Mouse (Mus musculus) midbrain, embryonic 11.5 days (tissue): ENCODE data around the gene BC034090. TPM values are rescaled to one million over a fixed set of nuclear protein-coding genes. Genes with fewer than 3 reads are reported as not detected.
"Not testable (repeated sequence)": the region's sequence is repeated elsewhere in the genome, so short reads cannot be mapped to it uniquely, and the experiment has no call there.

ENCODE experiments used
- ATAC-seq: fragments of 200-750 bp; cut with Nextera tagmentation; 2 replicates; pipeline ENCODE4 v1.8.0; 2017; ENCODE audit warnings: moderate TSS enrichment, moderate library complexity; ENCODE audit not compliant: low FRiP score
- DNase-seq: peaks from one replicate; pipeline ENCODE4 v3.0.0; 2015; ENCODE audit warnings: low spot score; ENCODE audit errors: missing footprints
- H3K27ac ChIP-seq: fragments of 300-500 bp; sonication (generic); 2 replicates; pipeline ENCODE4 v1.5.1; 2014; ENCODE audit warnings: low read depth, low read length
- H3K27me3 ChIP-seq: fragments of 300-500 bp; sonication (generic); 2 replicates; pipeline ENCODE4 v1.6.1; 2014; ENCODE audit warnings: mild to moderate bottlenecking, low read length, moderate library complexity, mixed read lengths; ENCODE audit not compliant: control insufficient read depth, insufficient read depth
- H3K36me3 ChIP-seq: fragments of 300-500 bp; sonication (generic); 2 replicates; pipeline ENCODE4 v1.6.1; 2014; ENCODE audit warnings: mild to moderate bottlenecking, low read length, moderate library complexity, mixed read lengths; ENCODE audit not compliant: control insufficient read depth, insufficient read depth
- H3K4me1 ChIP-seq: fragments of 300-500 bp; sonication (generic); 2 replicates; pipeline ENCODE4 v1.6.1; 2014; ENCODE audit warnings: low read length; ENCODE audit not compliant: control insufficient read depth, insufficient read depth
- H3K4me2 ChIP-seq: fragments of 300-500 bp; sonication (generic); 2 replicates; pipeline ENCODE4 v1.6.1; 2014; ENCODE audit warnings: mild to moderate bottlenecking, moderate library complexity
- H3K4me3 ChIP-seq: fragments of 300-500 bp; sonication (generic); 2 replicates; pipeline ENCODE4 v1.5.1; 2014; ENCODE audit warnings: low read depth, low read length
- H3K9ac ChIP-seq: fragments of 300-500 bp; sonication (generic); 2 replicates; pipeline ENCODE4 v1.6.1; 2014; ENCODE audit warnings: low read length
- H3K9me3 ChIP-seq: fragments of 300-500 bp; sonication (generic); 2 replicates; pipeline ENCODE4 v1.6.1; 2016; ENCODE audit warnings: low read length; ENCODE audit not compliant: control insufficient read depth
- WGBS: fragments of 180-500 bp; shearing (Covaris S2); extraction: QIAGEN DNeasy Blood & Tissue Kit; methylation state at CpG from one replicate; pipeline ENCODE4 v1.1.7; 2014; 5-methylcytosine and 5-hydroxymethylcytosine counted together
- polyA plus RNA-seq: library from polyadenylated mRNA; unstranded; fragments of >200 nt; fragmentation: Nextera tagmentation; extraction: Ambion mirVana; gene quantifications from 2 replicates; pipeline ENCODE4 v1.2.1, GENCODE M21; 2014

The BC034090 gene
- polyA plus RNA-seq, 1 experiment from 2014 or later, result 2.7 TPM

DNA sequence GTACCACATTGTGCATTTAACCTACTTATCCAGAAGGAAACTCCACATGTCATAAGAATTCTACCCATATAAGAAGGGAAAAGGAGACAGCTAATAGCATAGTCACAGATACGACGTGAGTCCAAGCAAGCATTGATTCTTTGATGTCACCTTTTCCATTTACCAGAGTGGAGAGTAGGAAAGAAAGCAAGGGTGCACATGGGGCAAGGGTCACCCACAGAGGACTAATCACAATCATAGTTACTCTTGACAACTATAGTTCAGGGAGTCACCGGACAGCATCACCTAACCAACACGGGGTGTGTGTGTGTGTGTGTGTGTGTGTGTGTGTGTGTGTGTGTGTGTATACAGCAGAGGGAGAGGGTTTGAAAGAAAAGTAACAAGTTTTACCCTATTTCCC is 31.5 kb upstream of the BC034090 start:
- no peak overlapping the region for H3K4me3 ChIP-seq
- ATAC-seq (no peak), DNase-seq (peak; percentile 31)
- no peaks in the 10 kb centered on the region for H3K9me3 ChIP-seq
- H3K27me3 ChIP-seq, result no peaks in the 10 kb centered on the region
- no peaks in the 10 kb centered on the region for H3K36me3 ChIP-seq
- no peak overlapping the region for H3K4me2 ChIP-seq
- WGBS, result 81% methylated on average over 4 of the region's 4 CpGs
- H3K27ac ChIP-seq, result no peak overlapping the region
- no peaks in the 10 kb centered on the region for H3K4me1 ChIP-seq
- H3K9ac ChIP-seq, result no peak overlapping the region

DNA sequence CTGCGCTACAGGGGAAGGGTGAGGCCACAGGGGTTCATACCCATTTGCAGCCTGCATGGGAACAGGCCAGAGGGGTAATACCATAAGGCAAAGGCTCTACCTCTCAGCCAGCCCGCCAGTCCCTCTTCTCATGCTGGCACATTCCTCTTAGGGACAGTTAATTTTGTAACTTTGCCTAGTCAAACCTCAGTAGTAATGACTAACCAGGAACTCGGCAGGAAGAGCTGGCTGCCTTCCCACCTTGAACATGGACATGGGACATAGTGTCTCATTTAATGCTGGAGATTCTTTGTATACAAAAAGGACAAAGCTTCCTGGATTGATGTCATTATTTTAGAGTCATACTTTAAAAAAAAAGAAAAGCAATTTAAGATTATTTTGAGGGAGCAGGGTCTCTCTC is 30.7 kb upstream of the BC034090 start:
- 89% methylated on average over 3 of the region's 3 CpGs for WGBS
- no peaks in the 10 kb centered on the region for H3K4me1 ChIP-seq

DNA sequence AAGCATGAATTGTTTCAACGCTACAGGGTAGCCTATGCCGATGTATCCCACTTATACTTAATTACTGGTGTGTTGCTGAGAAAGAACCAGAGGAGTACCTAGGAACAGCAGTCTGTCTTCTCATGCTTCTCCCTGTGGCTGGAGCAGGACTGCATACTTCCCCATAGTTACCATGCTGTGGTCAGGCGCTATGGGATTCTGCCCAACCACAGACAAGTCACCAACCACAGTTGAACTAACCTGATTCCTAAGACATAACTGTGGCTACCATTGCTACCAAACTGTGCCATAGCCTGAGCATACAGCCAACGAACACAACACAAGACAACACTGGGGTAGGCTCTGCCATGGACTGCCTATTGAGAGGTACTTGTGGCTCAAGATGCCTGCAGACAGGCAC is 28.7 kb upstream of the BC034090 start:
- H3K4me1 ChIP-seq, result no peaks in the 10 kb centered on the region
- H3K27me3 ChIP-seq, result no peaks in the 10 kb centered on the region
- H3K9ac ChIP-seq, result no peak overlapping the region
- WGBS, result 90% methylated on average over 4 of the region's 4 CpGs
- H3K36me3 ChIP-seq, result no peaks in the 10 kb centered on the region
- H3K27ac ChIP-seq, result no peak overlapping the region
- ATAC-seq (no peak), DNase-seq (peak; percentile 45)
- H3K4me3 ChIP-seq, result no peak overlapping the region
- no peaks in the 10 kb centered on the region for H3K9me3 ChIP-seq
- no peak overlapping the region for H3K4me2 ChIP-seq

More for the DNA sequence above, 30.7 kb upstream of the BC034090 start:
- Histone ChIP-seq H3K36me3 (no peaks in the 10 kb centered on the region), H3K27me3 (no peaks in the 10 kb centered on the region), H3K9ac (no peak overlapping the region), H3K9me3 (no peaks in the 10 kb centered on the region), H3K27ac (no peak overlapping the region), H3K4me3 (no peak overlapping the region), H3K4me2 (no peak overlapping the region)
- no peak for ATAC-seq
- DNase-seq, result peak; percentile 35

DNA sequence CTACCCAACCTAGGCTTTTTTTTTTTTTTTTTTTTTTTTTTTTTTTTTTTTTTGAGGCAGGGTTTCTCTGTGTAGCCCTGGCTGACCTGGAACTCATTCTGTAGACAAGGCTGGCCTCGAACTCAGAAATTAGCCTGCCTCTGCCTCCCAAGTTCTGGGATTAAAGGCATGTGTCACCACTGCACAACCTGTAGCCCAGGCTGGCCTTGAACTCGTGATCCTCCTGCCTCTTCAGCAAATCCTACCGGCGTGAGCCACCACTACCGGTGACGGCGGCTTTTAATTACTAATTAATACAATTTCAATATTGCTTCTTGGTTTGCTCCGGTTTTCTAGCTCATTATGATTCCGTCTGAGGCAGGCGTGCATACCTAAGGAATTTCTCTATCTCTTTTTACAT is 18.3 kb upstream of the BC034090 start:
- H3K9ac ChIP-seq, H3K27me3 ChIP-seq, H3K27ac ChIP-seq, DNase-seq, H3K4me1 ChIP-seq, H3K36me3 ChIP-seq, H3K4me2 ChIP-seq, ATAC-seq, H3K4me3 ChIP-seq, H3K9me3 ChIP-seq: not testable (repeated sequence)
- WGBS, result 92% methylated on average over 10 of the region's 10 CpGs

DNA sequence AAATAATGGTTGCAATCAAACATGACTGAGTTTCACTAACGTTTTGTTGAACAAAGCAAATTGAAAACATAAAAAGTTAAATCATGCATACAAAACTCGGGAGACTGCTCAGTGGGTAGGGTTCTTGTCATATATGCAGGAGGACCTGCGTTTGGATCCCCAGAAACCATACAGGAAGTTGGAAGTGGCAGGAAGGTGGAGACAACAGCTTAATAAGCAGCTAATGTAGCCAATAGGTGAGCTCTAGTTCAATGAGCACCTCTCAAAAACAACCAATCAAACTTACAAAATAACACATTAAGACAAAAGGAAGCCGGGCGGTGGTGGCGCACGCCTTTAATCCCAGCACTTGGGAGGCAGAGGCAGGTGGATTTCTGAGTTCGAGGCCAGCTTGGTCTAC is 10.1 kb upstream of the BC034090 start:
- Histone ChIP-seq H3K4me1 (peaks cover 2% of the 10 kb centered on the region; the same call in 1 of the 2 replicates), H3K27me3 (no peaks in the 10 kb centered on the region), H3K9ac (no peak overlapping the region), H3K4me2 (no peak overlapping the region), H3K27ac (no peak overlapping the region), H3K4me3 (no peak overlapping the region), H3K9me3 (no peaks in the 10 kb centered on the region), H3K36me3 (no peaks in the 10 kb centered on the region)
- 87% methylated on average over 8 of the region's 8 CpGs for WGBS
- DNase-seq (peak; percentile 35), ATAC-seq (no peak)

DNA sequence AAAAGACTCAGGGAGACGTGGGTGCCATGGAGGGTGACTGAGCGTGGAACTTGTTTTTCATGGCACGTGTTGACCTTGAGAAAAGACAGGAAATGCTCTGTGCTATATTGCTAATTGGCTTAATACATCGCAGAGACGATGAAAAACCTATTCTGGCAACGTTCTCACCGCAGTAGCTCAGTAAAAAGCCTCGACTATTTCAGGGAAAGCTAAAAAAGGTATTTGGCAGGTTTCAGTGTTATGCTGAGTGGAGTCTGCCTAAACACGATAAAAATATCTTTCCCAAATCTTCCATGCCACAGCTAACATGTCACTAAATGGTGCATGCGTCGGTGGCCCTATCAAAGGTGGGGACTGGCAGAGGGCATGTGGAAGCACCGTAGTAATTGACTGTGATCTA is 8.9 kb upstream of the BC034090 start:
- ATAC-seq, result no peak
- Histone ChIP-seq H3K4me1 (peaks cover 2% of the 10 kb centered on the region; the same call in 1 of the 2 replicates), H3K9ac (no peak overlapping the region), H3K27ac (no peak overlapping the region), H3K9me3 (no peaks in the 10 kb centered on the region), H3K36me3 (no peaks in the 10 kb centered on the region), H3K27me3 (no peaks in the 10 kb centered on the region), H3K4me2 (no peak overlapping the region), H3K4me3 (no peak overlapping the region)
- DNase-seq, result peak; percentile 65
- 80% methylated on average over 12 of the region's 12 CpGs for WGBS

DNA sequence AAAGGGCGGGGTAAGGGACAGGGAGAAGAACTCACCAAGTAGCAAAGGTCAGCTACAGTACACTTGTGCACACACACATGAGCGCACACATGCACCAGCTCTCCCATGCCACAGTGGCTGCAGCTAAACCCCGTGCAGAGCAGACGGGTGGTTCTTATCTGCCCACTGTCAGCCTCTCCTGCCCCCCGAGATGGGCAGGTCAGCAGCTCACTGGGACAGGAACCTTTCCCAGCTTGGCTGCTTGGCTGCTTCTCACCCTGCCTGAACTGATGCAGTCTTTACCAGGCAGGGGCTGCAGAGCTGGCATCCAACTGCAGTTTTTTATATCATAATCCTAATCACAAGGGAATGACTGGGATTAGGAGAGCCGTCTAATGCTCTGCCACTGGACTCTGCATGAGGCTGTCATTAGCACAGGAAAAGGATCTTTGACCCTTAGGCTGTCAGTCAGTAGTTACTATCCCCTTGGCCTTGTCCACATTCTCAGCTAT is 8.4 kb upstream of the BC034090 start:
- Histone ChIP-seq H3K36me3 (no peaks in the 10 kb centered on the region), H3K4me1 (peaks cover 2% of the 10 kb centered on the region; the same call in 1 of the 2 replicates), H3K27ac (no peak overlapping the region), H3K4me3 (no peak overlapping the region), H3K4me2 (no peak overlapping the region), H3K27me3 (no peaks in the 10 kb centered on the region), H3K9me3 (no peaks in the 10 kb centered on the region), H3K9ac (no peak overlapping the region)
- WGBS, result 47% methylated on average over 6 of the region's 6 CpGs
- peak; percentile 60 for DNase-seq
- no peak for ATAC-seq

DNA sequence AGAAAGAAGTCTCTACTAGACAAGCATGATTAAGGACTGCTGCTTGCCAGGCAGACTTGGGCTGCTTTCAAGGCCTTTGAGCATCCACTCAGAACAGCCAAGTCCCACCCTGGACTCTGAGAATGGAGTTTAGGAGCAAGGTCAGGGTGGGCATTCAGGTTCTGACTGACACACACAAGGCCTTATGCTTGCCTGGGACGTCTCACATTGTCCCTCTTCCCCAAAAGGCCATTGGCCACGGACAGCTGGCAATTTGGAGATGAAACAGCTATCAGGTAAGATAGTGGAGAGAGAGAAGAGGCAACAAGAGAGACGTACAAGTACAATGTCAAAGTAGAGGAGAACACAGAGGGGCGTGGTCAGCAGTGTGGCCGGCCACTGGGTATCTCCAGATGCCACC is 7.4 kb upstream of the BC034090 start:
- DNase-seq (peak; percentile 76), ATAC-seq (no peak)
- Histone ChIP-seq H3K4me2 (no peak overlapping the region), H3K4me3 (no peak overlapping the region), H3K27me3 (no peaks in the 10 kb centered on the region), H3K9ac (no peak overlapping the region), H3K27ac (no peak overlapping the region), H3K4me1 (peaks cover 2% of the 10 kb centered on the region; the same call in 1 of the 2 replicates), H3K9me3 (no peaks in the 10 kb centered on the region), H3K36me3 (no peaks in the 10 kb centered on the region)
- 86% methylated on average over 5 of the region's 5 CpGs for WGBS

DNA sequence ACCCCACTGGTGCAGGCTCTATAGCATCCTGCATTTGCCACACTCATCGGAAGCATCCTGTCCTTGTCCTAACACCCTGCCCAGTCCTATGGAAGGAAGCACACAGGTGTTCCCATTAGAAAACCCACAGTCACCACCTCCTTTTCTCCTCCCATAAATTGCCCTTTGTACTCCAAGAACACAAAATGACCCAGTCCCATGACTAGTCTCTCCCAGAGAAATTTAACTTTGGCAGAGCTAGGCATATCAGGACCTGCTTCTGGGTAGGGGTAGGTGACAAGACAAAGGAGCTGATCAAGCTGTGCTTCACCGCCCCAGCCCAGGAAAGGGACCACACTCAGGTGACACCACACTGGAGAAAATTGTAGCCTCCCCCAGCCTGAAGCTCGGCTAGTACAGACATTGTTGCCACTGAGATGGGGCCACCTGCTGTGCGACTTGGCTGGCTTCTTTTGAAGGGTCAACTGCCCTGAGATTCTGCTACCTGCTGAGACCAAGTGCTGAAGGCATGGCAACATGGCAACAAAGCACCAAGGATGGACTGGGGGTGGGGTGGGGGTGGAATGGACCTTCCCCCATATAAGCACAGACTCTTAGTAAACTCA is 6.4 kb upstream of the BC034090 start:
- Histone ChIP-seq H3K9ac (no peak overlapping the region), H3K36me3 (no peaks in the 10 kb centered on the region), H3K27me3 (peaks cover 2% of the 10 kb centered on the region; the same call in 1 of the 2 replicates), H3K4me2 (no peak overlapping the region), H3K4me3 (no peak overlapping the region), H3K4me1 (peaks cover 2% of the 10 kb centered on the region; the same call in 1 of the 2 replicates), H3K27ac (no peak overlapping the region), H3K9me3 (no peaks in the 10 kb centered on the region)
- peak; percentile 44 for DNase-seq
- WGBS, result 30% methylated on average over 4 of the region's 4 CpGs
- ATAC-seq, result no peak
